Mouse (Mus musculus) small intestine, adult 2 months (tissue): ENCODE measurements around the gene Hspb1.

Experiments
- CTCF ChIP-seq: fragments of 200-500 bp; IDR thresholded peaks from 2 replicates; pipeline ENCODE4 v1.5.1; 2012; ENCODE audit warnings: low read depth, mild to moderate bottlenecking, control low read depth, inconsistent platforms, low read length, moderate library complexity, mixed read lengths; ENCODE audit not compliant: insufficient replicate concordance, insufficient read length; ENCODE audit errors: extremely low read depth
- POLR2A ChIP-seq: fragments of 200-500 bp; IDR thresholded peaks from 2 replicates; pipeline ENCODE4 v1.6.1; 2012; ENCODE audit warnings: low read depth, mild to moderate bottlenecking, control low read depth, inconsistent platforms, low read length, moderate library complexity

DNA sequence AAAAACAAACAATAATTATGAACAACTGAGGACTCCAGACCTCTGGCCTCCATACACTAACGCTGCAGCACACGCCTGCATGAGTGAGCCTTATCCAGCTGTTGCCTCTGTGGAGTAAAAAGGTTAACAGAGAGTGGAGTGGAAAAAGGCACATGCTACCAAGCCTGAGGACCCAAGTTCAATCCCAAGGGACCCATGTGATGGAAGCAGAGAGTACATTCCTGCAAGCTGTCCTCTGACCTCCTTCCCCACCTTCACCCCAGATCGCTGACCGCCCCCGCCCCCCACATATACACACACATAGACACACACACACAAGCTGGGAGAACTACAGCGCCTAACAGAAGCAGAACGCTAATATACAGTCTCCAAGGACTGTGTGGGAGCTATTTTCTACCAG lies 36.2 kb downstream of the Hspb1 start:
- TF ChIP-seq POLR2A (no peak), CTCF (no peak)
